Mouse (Mus musculus): ENCODE measurements around the gene Rerg. TPM values are rescaled to one million over a fixed set of nuclear protein-coding genes. Genes with fewer than 3 reads are reported as not detected.
"Not testable (repeated sequence)": the region's sequence is repeated elsewhere in the genome, so short reads cannot be mapped to it uniquely, and the experiment has no call there.

The Rerg gene
- polyA plus RNA-seq, 1 experiment from 2014 or later: 23.9 TPM

- H3K4me3 ChIP-seq (replicated peaks; ENCODE audit: low read depth, low read length): no peak overlapping the region
- no peaks in the 10 kb centered on the region for H3K27me3 ChIP-seq (ENCODE audit: insufficient read depth, low read length)
- H3K36me3 ChIP-seq (ENCODE audit: insufficient read depth, low read length): no peaks in the 10 kb centered on the region
- ATAC-seq (replicated peaks; ENCODE audit: low FRiP score, low read depth): no peak
- H3K4me1 ChIP-seq (replicated peaks; ENCODE audit: insufficient read depth, low read length): no peaks in the 10 kb centered on the region
- no peaks in the 10 kb centered on the region for H3K9me3 ChIP-seq (replicated peaks; ENCODE audit: low read length)
- WGBS: 93% methylated on average over 9 of the region's 9 CpGs
- no peak overlapping the region for H3K4me2 ChIP-seq (ENCODE audit: low read length)
- no peak overlapping the region for H3K27ac ChIP-seq
- DNase-seq (ENCODE audit: low spot score): no peak
- no peak overlapping the region for H3K9ac ChIP-seq (ENCODE audit: low read depth, low read length)
- TF ChIP-seq CTCF (IDR thresholded peaks at IDR 0.05; ENCODE audit: low read depth): no peak
Measured at GRCm38 (mm10) chr6:137053006-137053405, 117.3 kb downstream of the Rerg start.

- DNase-seq (ENCODE audit: low spot score): no peak
- Histone ChIP-seq H3K27me3 (ENCODE audit: insufficient read depth, low read length) (no peaks in the 10 kb centered on the region), H3K4me2 (ENCODE audit: low read length) (no peak overlapping the region), H3K27ac (no peak overlapping the region), H3K9me3 (replicated peaks; ENCODE audit: low read length) (no peaks in the 10 kb centered on the region), H3K36me3 (ENCODE audit: insufficient read depth, low read length) (no peaks in the 10 kb centered on the region), H3K4me3 (replicated peaks; ENCODE audit: low read depth, low read length) (no peak overlapping the region), H3K4me1 (replicated peaks; ENCODE audit: insufficient read depth, low read length) (no peaks in the 10 kb centered on the region), H3K9ac (ENCODE audit: low read depth, low read length) (no peak overlapping the region)
- ATAC-seq (replicated peaks; ENCODE audit: low FRiP score, low read depth): no peak
- TF ChIP-seq CTCF (IDR thresholded peaks at IDR 0.05; ENCODE audit: low read depth): no peak
- 92% methylated on average over 11 of the region's 11 CpGs for WGBS
Measured at GRCm38 (mm10) chr6:137047036-137047435, 123.3 kb downstream of the Rerg start.

- Histone ChIP-seq H3K27ac (no peak overlapping the region), H3K4me3 (replicated peaks; ENCODE audit: low read depth, low read length) (no peak overlapping the region), H3K36me3 (ENCODE audit: insufficient read depth, low read length) (no peaks in the 10 kb centered on the region), H3K9me3 (replicated peaks; ENCODE audit: low read length) (no peaks in the 10 kb centered on the region), H3K4me1 (replicated peaks; ENCODE audit: insufficient read depth, low read length) (no peaks in the 10 kb centered on the region), H3K9ac (ENCODE audit: low read depth, low read length) (no peak overlapping the region), H3K4me2 (ENCODE audit: low read length) (no peak overlapping the region), H3K27me3 (ENCODE audit: insufficient read depth, low read length) (no peaks in the 10 kb centered on the region)
- ATAC-seq (replicated peaks; ENCODE audit: low FRiP score, low read depth) (no peak), DNase-seq (ENCODE audit: low spot score) (peak; percentile 15)
- WGBS: 73% methylated on average over 9 of the region's 9 CpGs
- no peak for TF ChIP-seq CTCF (IDR thresholded peaks at IDR 0.05; ENCODE audit: low read depth)
Measured at GRCm38 (mm10) chr6:137045011-137045504, 125.2 kb downstream of the Rerg start.

GRCm38 (mm10) chr6:137035611-137036395 is 134.5 kb downstream of the Rerg start:
- H3K4me2 ChIP-seq (ENCODE audit: low read length); H3K9me3 ChIP-seq (replicated peaks; ENCODE audit: low read length); DNase-seq (ENCODE audit: low spot score); H3K4me3 ChIP-seq (replicated peaks; ENCODE audit: low read depth, low read length); H3K9ac ChIP-seq (ENCODE audit: low read depth, low read length); H3K27me3 ChIP-seq (ENCODE audit: insufficient read depth, low read length); ATAC-seq (replicated peaks; ENCODE audit: low FRiP score, low read depth); H3K4me1 ChIP-seq (replicated peaks; ENCODE audit: insufficient read depth, low read length); H3K27ac ChIP-seq; H3K36me3 ChIP-seq (ENCODE audit: insufficient read depth, low read length): not testable (repeated sequence)
- WGBS: 80% methylated on average over 8 of the region's 8 CpGs

GRCm38 (mm10) chr6:137030611-137031097 is 139.6 kb downstream of the Rerg start:
- Histone ChIP-seq H3K4me2 (ENCODE audit: low read length) (no peak overlapping the region), H3K9ac (ENCODE audit: low read depth, low read length) (no peak overlapping the region), H3K4me3 (replicated peaks; ENCODE audit: low read depth, low read length) (no peak overlapping the region), H3K4me1 (replicated peaks; ENCODE audit: insufficient read depth, low read length) (no peaks in the 10 kb centered on the region), H3K9me3 (replicated peaks; ENCODE audit: low read length) (no peaks in the 10 kb centered on the region), H3K27me3 (ENCODE audit: insufficient read depth, low read length) (no peaks in the 10 kb centered on the region), H3K27ac (no peak overlapping the region), H3K36me3 (ENCODE audit: insufficient read depth, low read length) (no peaks in the 10 kb centered on the region)
- WGBS: 77% methylated on average over 6 of the region's 6 CpGs
- TF ChIP-seq CTCF (IDR thresholded peaks at IDR 0.05; ENCODE audit: low read depth): no peak
- no peak for ATAC-seq (replicated peaks; ENCODE audit: low FRiP score, low read depth)
- no peak for DNase-seq (ENCODE audit: low spot score)

- Histone ChIP-seq H3K4me3 (replicated peaks; ENCODE audit: low read depth, low read length) (no peak overlapping the region), H3K9ac (ENCODE audit: low read depth, low read length) (no peak overlapping the region), H3K27me3 (ENCODE audit: insufficient read depth, low read length) (no peaks in the 10 kb centered on the region), H3K9me3 (replicated peaks; ENCODE audit: low read length) (no peaks in the 10 kb centered on the region), H3K4me2 (ENCODE audit: low read length) (no peak overlapping the region), H3K4me1 (replicated peaks; ENCODE audit: insufficient read depth, low read length) (no peaks in the 10 kb centered on the region), H3K27ac (no peak overlapping the region), H3K36me3 (ENCODE audit: insufficient read depth, low read length) (no peaks in the 10 kb centered on the region)
- DNase-seq (ENCODE audit: low spot score) (no peak), ATAC-seq (replicated peaks; ENCODE audit: low FRiP score, low read depth) (no peak)
- no peak for TF ChIP-seq CTCF (IDR thresholded peaks at IDR 0.05; ENCODE audit: low read depth)
- 72% methylated on average over 7 of the region's 7 CpGs for WGBS
Measured at GRCm38 (mm10) chr6:137029931-137030610, 140.2 kb downstream of the Rerg start.

All from kidney, postnatal 0 days (tissue).